Mouse (Mus musculus): Measurements from ENCODE around the gene Dnase2b. TPM values are rescaled to one million over a fixed set of nuclear protein-coding genes. Genes with fewer than 3 reads are reported as not detected.
A peak's percentile ranks its signal among the peaks of the same experiment; 100 is the strongest.

Dnase2b gene
- polyA plus RNA-seq, 1 experiment from 2014 or later = not detected

- ATAC-seq (ENCODE audit: low FRiP score, low read depth) = no peak
- WGBS = 48% methylated on average over 4 of the region's 4 CpGs
- H3K27me3 ChIP-seq = no peaks in the 10 kb centered on the region
- H3K4me3 ChIP-seq = no peak overlapping the region
- no peak overlapping the region for H3K4me2 ChIP-seq
- no peak overlapping the region for H3K9ac ChIP-seq
- no peaks in the 10 kb centered on the region for H3K36me3 ChIP-seq
- H3K27ac ChIP-seq (replicated peaks) = no peak overlapping the region
- H3K9me3 ChIP-seq = no peaks in the 10 kb centered on the region
- H3K4me1 ChIP-seq (replicated peaks) = no peaks in the 10 kb centered on the region
Measured at GRCm38 (mm10) chr3:146641818-146642427, 26.5 kb upstream of the Dnase2b start.

DNA sequence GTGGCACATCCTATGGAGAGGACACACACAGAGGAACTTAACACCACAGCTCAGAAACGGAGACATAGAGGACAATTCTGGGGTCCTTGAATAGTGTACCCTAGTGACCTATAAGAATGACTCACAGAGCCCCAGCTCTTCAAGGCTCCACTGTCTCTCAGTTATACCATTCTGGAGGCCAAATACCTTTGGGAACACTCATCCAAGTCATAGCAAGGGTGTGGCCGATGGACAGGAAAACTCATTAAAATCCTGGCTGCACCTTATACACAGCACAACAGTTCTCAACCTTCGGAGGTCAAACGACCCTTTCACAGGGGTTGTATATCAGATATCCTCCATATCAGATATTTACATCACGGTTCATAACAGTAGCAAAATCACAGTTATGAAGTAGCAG is 17.1 kb upstream of the Dnase2b start:
- H3K27me3 ChIP-seq = no peaks in the 10 kb centered on the region
- H3K9ac ChIP-seq = no peak overlapping the region
- no peak overlapping the region for H3K4me3 ChIP-seq
- H3K9me3 ChIP-seq = no peaks in the 10 kb centered on the region
- H3K4me1 ChIP-seq (replicated peaks) = 0 out of 2 replicates have a peak, but pooled peaks cover 5% of the 10 kb centered on the region
- no peaks in the 10 kb centered on the region for H3K36me3 ChIP-seq
- no peak overlapping the region for H3K4me2 ChIP-seq
- WGBS = 88% methylated on average over 5 of the region's 5 CpGs
- H3K27ac ChIP-seq (replicated peaks) = no peak overlapping the region
- ATAC-seq (ENCODE audit: low FRiP score, low read depth) = no peak

DNA sequence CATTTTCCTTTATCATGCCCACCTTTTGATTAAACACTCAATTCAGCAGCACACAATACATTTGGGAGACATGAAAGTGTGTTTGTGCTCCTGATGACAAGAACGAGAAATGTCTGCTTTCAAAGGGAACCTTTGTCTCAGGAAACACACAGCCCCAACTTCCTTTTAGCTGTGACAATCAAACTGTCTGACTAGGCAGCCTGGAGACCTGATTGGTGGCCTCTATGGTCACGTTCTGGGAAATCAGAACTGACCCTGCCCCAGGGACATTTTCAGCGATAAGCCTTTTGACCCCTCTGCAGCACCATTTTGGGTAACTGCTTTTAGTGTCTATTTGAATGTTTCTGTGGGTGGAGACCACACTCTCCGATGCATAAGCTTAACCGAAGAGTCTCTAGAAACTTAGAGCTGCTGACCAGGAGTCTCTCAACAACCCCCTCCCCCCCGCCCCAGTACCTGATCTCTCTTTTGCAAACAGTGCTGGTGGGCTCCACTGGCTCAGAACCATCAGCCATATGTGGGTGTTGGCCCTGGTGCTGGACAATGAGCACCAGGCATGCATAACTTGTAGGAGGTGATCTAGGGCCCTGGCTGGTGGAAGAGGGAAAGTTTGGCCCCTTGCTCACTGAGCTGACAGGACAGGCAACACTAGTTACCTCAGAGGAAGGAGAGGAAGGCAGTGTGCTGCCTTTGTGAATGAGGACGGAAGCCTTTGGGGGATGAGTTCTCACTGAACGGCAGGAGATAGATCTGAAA is 13.0 kb upstream of the Dnase2b start:
- no peaks in the 10 kb centered on the region for H3K9me3 ChIP-seq
- no peak overlapping the region for H3K4me3 ChIP-seq
- 63% methylated on average over 8 of the region's 8 CpGs for WGBS
- no peak for ATAC-seq (ENCODE audit: low FRiP score, low read depth)
- no peak overlapping the region for H3K4me2 ChIP-seq
- H3K9ac ChIP-seq = no peak overlapping the region
- H3K36me3 ChIP-seq = no peaks in the 10 kb centered on the region
- no peaks in the 10 kb centered on the region for H3K27me3 ChIP-seq
- no peak overlapping the region for H3K27ac ChIP-seq (replicated peaks)
- H3K4me1 ChIP-seq (replicated peaks) = 0 out of 2 replicates have a peak, but pooled peaks cover 5% of the 10 kb centered on the region

DNA sequence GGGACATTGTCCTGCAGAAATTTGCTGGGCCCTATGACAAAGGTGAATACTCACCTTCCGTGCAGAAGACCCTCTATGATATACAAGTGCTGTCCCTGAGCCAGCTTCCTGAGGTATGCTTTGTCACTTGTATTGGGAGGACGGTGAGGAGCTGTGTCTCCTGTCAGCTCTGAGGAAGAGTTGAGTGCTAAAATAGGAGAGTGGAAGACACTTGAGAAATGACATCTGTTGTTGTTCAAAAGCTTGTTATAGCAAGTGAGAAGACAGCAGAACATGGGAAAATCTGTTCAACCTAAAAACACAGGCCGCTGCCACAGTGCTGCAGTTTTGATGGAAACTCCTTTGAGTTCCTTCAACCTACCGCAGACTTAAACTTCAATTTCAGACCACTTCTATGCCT is 10.4 kb upstream of the Dnase2b start:
- no peaks in the 10 kb centered on the region for H3K36me3 ChIP-seq
- no peak overlapping the region for H3K4me3 ChIP-seq
- 90% methylated on average over 4 of the region's 4 CpGs for WGBS
- H3K9ac ChIP-seq = no peak overlapping the region
- H3K4me2 ChIP-seq = no peak overlapping the region
- no peak for ATAC-seq (ENCODE audit: low FRiP score, low read depth)
- no peaks in the 10 kb centered on the region for H3K27me3 ChIP-seq
- H3K9me3 ChIP-seq = no peaks in the 10 kb centered on the region
- 0 out of 2 replicates have a peak, but pooled peaks cover 9% of the 10 kb centered on the region for H3K4me1 ChIP-seq (replicated peaks)
- H3K27ac ChIP-seq (replicated peaks) = no peak overlapping the region

DNA sequence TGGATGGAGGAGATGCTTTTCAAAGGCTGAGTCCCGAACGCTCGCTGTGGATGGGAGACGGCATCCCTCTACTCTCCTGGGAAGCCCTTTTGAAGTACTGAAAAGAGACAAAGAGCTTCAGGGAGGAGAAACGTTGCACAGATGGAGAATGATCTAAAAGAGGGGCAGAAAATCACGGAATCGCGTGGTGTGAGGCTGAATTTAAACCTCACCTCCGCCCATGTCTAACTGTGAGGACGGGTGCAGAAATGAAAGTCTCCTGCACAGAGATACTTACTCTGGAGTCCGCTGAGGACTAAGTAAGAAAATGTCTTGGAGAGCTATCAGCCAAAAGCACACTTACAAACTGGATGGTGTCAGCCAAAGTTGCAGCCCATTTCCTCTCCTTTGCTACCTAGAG is 6.6 kb upstream of the Dnase2b start:
- Histone ChIP-seq H3K9me3 (no peaks in the 10 kb centered on the region), H3K36me3 (no peaks in the 10 kb centered on the region), H3K4me3 (no peak overlapping the region), H3K4me2 (no peak overlapping the region), H3K4me1 (replicated peaks) (0 out of 2 replicates have a peak, but pooled peaks cover 4% of the 10 kb centered on the region), H3K9ac (no peak overlapping the region), H3K27me3 (no peaks in the 10 kb centered on the region), H3K27ac (replicated peaks) (no peak overlapping the region)
- no peak for ATAC-seq (ENCODE audit: low FRiP score, low read depth)
- 80% methylated on average over 11 of the region's 11 CpGs for WGBS

DNA sequence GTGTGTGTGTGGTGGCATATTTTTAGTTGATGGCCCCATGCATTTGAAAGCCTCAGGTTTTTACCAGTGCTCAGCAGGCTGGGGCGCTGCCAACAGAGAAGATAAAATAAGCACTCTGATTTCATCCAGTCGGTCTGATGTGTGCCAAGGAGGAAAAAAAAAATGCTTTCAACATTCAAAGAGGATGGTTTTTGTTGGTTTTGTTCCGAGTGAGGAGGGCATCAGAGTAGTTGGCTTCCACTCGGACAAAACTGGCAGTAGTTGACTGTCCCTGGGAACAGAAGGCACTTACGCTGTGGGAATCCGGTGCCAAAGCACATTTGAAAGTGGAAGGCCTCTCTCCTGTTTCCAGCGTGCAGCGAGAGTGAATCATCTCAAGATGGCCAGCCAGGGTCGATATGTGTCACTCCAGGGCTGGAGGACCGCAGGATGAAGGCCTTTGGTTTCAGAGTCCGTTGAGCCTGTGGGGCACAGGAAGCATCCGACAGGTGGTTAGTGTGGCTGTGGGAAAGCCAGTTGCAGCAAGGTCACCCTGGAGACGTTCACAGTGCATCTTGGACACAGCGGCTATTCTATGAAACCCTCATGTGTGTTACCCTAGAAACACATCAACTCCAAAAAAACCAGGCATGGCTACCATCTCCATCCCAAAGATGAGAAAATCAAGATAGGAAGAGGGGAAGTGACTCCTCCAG is 5.3 kb upstream of the Dnase2b start:
- Histone ChIP-seq H3K4me1 (replicated peaks) (0 out of 2 replicates have a peak, but pooled peaks cover 4% of the 10 kb centered on the region), H3K9ac (no peak overlapping the region), H3K27me3 (no peaks in the 10 kb centered on the region), H3K4me3 (no peak overlapping the region), H3K36me3 (no peaks in the 10 kb centered on the region), H3K9me3 (no peaks in the 10 kb centered on the region), H3K4me2 (no peak overlapping the region), H3K27ac (replicated peaks) (peak overlapping the region; percentile 31; the same call in 1 of the 2 replicates)
- 79% methylated on average over 14 of the region's 14 CpGs for WGBS
- ATAC-seq (ENCODE audit: low FRiP score, low read depth) = peak; percentile 59; the same call in 1 of the 2 replicates

DNA sequence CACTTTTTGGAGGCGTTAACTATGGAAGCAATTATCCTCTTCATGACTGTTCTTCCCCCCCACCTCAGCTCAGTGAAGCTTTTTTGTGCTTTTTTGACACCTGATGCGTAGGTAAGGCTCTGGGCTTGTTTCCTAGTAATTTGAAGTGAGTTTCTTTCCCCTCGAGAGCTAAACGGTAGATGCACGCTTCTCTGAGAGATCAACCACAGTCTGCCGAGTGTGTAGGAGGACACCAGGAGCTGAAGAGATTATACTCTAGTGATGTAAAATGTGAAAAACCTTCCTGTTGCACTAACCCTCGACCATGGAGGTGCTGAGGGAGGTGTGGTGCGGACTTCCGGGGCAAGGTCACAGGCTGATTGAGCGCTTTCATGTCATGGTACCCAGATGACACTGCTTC is 4.7 kb upstream of the Dnase2b start:
- WGBS = 91% methylated on average over 10 of the region's 10 CpGs
- no peaks in the 10 kb centered on the region for H3K9me3 ChIP-seq
- no peak overlapping the region for H3K27ac ChIP-seq (replicated peaks)
- H3K4me1 ChIP-seq (replicated peaks) = 0 out of 2 replicates have a peak, but pooled peaks cover 4% of the 10 kb centered on the region
- no peak overlapping the region for H3K9ac ChIP-seq
- ATAC-seq (ENCODE audit: low FRiP score, low read depth) = no peak
- H3K4me2 ChIP-seq = no peak overlapping the region
- no peaks in the 10 kb centered on the region for H3K36me3 ChIP-seq
- H3K27me3 ChIP-seq = no peaks in the 10 kb centered on the region
- H3K4me3 ChIP-seq = no peak overlapping the region

DNA sequence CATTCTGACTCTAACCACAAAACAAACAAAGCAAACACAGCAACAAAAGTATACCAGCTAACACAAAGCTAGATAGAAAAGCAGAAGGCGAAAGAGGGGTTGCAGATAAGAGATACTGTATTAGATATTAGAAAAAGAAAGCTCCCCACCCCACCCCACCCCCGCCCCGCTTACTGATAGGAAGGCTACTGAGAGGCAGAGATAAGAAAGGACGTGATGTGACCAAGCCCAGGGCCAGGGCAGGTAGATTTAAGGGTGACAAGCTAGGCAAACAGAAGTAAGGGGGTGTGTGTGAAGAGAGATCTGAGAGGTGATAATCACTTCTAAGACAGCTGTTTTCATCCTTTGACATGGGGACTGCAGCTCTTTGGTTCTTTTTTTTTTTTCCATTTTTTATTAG is 3.0 kb upstream of the Dnase2b start:
- no peaks in the 10 kb centered on the region for H3K27me3 ChIP-seq
- no peak overlapping the region for H3K27ac ChIP-seq (replicated peaks)
- H3K4me1 ChIP-seq (replicated peaks) = 0 out of 2 replicates have a peak, but pooled peaks cover 4% of the 10 kb centered on the region
- no peak overlapping the region for H3K4me3 ChIP-seq
- no peaks in the 10 kb centered on the region for H3K9me3 ChIP-seq
- WGBS = 89% methylated on average over 4 of the region's 4 CpGs
- H3K36me3 ChIP-seq = no peaks in the 10 kb centered on the region
- H3K9ac ChIP-seq = no peak overlapping the region
- no peak overlapping the region for H3K4me2 ChIP-seq
- ATAC-seq (ENCODE audit: low FRiP score, low read depth) = no peak

DNA sequence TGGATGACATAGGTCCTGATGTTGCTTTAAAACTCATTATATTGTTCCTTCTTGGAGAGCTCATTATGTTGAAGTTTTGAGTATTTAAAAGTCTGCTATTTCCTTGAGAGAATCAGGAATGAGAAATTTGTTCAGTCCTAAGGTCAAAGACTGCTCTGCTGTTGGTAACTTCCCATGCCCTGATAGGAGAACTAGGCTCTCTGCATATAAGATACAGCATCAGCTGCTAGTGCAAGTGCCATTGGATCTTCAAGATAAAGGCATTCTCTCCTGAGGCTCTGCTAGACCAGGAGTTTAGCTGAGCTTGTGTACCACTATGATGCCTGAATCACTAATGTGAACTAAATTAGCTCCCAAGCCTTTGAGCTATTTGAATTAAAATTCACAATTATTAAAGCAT is 2.5 kb upstream of the Dnase2b start:
- no peak overlapping the region for H3K4me2 ChIP-seq
- H3K9ac ChIP-seq = no peak overlapping the region
- H3K9me3 ChIP-seq = no peaks in the 10 kb centered on the region
- ATAC-seq (ENCODE audit: low FRiP score, low read depth) = no peak
- H3K36me3 ChIP-seq = no peaks in the 10 kb centered on the region
- no peaks in the 10 kb centered on the region for H3K27me3 ChIP-seq
- H3K4me3 ChIP-seq = no peak overlapping the region
- H3K4me1 ChIP-seq (replicated peaks) = 0 out of 2 replicates have a peak, but pooled peaks cover 4% of the 10 kb centered on the region
- H3K27ac ChIP-seq (replicated peaks) = no peak overlapping the region

DNA sequence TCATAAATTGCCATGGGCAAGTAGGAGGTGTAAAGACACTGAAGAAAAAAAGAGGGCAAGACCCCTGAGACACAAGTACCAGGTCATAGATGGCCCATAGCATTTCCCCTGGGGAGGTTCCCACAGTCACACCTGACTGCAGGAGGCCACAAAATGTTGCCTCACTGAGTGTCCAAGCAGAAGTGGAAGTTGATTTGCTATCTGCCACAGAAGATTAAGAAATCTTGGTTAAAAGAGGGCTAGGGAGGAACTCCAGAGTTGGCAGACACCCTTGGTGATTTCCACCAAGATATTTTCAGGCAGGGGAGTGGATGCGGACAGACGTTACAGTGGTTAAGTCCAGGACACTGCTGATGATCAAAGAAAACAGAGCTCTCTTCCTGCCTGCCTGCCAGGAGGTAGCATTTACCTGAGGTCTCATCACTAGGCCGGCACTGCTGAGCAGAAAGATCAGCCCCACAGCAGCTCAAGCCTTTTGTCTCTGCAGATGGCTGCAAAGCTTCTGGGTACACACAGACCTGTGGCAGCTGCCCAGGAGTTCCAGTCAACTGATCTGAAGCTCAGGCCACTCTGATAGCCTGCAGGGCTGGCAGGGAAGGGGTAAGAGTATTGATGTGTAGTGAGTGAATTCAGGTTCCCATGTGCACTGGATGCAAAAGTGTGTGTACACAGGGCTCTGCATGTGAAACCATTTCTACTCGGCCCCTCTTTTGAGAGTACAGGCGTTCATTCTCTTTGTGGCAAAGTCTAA is 1.3 kb upstream of the Dnase2b start:
- H3K27me3 ChIP-seq = no peaks in the 10 kb centered on the region
- no peak for ATAC-seq (ENCODE audit: low FRiP score, low read depth)
- H3K27ac ChIP-seq (replicated peaks) = no peak overlapping the region
- H3K36me3 ChIP-seq = no peaks in the 10 kb centered on the region
- WGBS = 79% methylated on average over 5 of the region's 5 CpGs
- no peak overlapping the region for H3K9ac ChIP-seq
- H3K9me3 ChIP-seq = no peaks in the 10 kb centered on the region
- H3K4me3 ChIP-seq = no peak overlapping the region
- 0 out of 2 replicates have a peak, but pooled peaks cover 4% of the 10 kb centered on the region for H3K4me1 ChIP-seq (replicated peaks)
- H3K4me2 ChIP-seq = no peak overlapping the region

- H3K9me3 ChIP-seq = no peaks in the 10 kb centered on the region
- H3K27ac ChIP-seq (replicated peaks) = no peak overlapping the region
- H3K36me3 ChIP-seq = no peaks in the 10 kb centered on the region
- 86% methylated on average over 4 of the region's 4 CpGs for WGBS
- H3K27me3 ChIP-seq = no peaks in the 10 kb centered on the region
- ATAC-seq (ENCODE audit: low FRiP score, low read depth) = no peak
- peaks cover 11% of the 10 kb centered on the region for H3K4me1 ChIP-seq (replicated peaks)
- no peak overlapping the region for H3K4me2 ChIP-seq
- H3K9ac ChIP-seq = no peak overlapping the region
- H3K4me3 ChIP-seq = no peak overlapping the region
Measured at GRCm38 (mm10) chr3:146611821-146612220, 3.6 kb downstream of the Dnase2b start.

Data from hindbrain, embryonic 15.5 days (tissue).